Mouse (Mus musculus) heart, embryonic 10.5 days (tissue): Measurements from ENCODE around the gene Tsc22d1. TPM values are rescaled to one million over a fixed set of nuclear protein-coding genes. Genes with fewer than 3 reads are reported as not detected.
A peak's percentile ranks its signal among the peaks of the same experiment; 100 is the strongest.

Experiments
- DNase-seq: peaks from one replicate; pipeline ENCODE4 v3.0.0-alpha.2; 2017; ENCODE audit warnings: low spot score
- H3K27ac ChIP-seq: fragments of 300-500 bp; sonication (generic); 2 replicates; pipeline ENCODE4 v1.5.1; 2016; ENCODE audit warnings: mild to moderate bottlenecking
- H3K27me3 ChIP-seq: fragments of 300-500 bp; sonication (generic); 2 replicates; pipeline ENCODE4 v1.6.1; 2016; ENCODE audit warnings: mild to moderate bottlenecking; ENCODE audit not compliant: poor library complexity, insufficient read depth, severe bottlenecking
- H3K36me3 ChIP-seq: fragments of 300-500 bp; sonication (generic); 2 replicates; pipeline ENCODE4 v1.6.1; 2016; ENCODE audit warnings: mild to moderate bottlenecking, moderate library complexity
- H3K4me1 ChIP-seq: fragments of 300-500 bp; sonication (generic); 2 replicates; pipeline ENCODE4 v1.6.1; 2016; ENCODE audit warnings: mild to moderate bottlenecking
- H3K4me3 ChIP-seq: fragments of 300-500 bp; sonication (generic); 2 replicates; pipeline ENCODE4 v1.5.1; 2016; ENCODE audit warnings: mild to moderate bottlenecking, moderate library complexity
- H3K9me3 ChIP-seq: fragments of 300-500 bp; sonication (generic); 2 replicates; pipeline ENCODE4 v1.6.1; 2016; ENCODE audit warnings: mild to moderate bottlenecking, moderate library complexity
- whole genome bisulfite sequencing: fragments of 180-500 bp; shearing (Covaris S2); methylation state at CpG from one replicate; pipeline ENCODE4 v1.1.7; 2016; 5-methylcytosine and 5-hydroxymethylcytosine counted together
- polyA plus RNA-seq: library from polyadenylated mRNA; unstranded; fragments of >200 nt; fragmentation: Nextera tagmentation; extraction: Ambion mirVana; gene quantifications from 2 replicates; pipeline ENCODE4 v1.2.1, GENCODE M21; 2016

The Tsc22d1 gene
- polyA plus RNA-seq, 1 experiment from 2014 or later, result 371 TPM

- Histone ChIP-seq H3K36me3 (peaks cover 22% of the 10 kb centered on the region), H3K27me3 (no peaks in the 10 kb centered on the region), H3K27ac (peak overlapping the region; percentile 99), H3K9me3 (no peaks in the 10 kb centered on the region), H3K4me1 (peaks cover 54% of the 10 kb centered on the region), H3K4me3 (peak overlapping the region; percentile 95)
- peak; percentile 73 for DNase-seq
- WGBS, result 58% methylated on average over 27 of the region's 27 CpGs
These were observed 1.7 kb downstream of the Tsc22d1 start for GRCm38 (mm10) chr14:76416366-76417040.

- H3K9me3 ChIP-seq, result no peaks in the 10 kb centered on the region
- DNase-seq, result peak; percentile 61
- H3K4me1 ChIP-seq, result peaks cover 54% of the 10 kb centered on the region
- peaks cover 26% of the 10 kb centered on the region for H3K36me3 ChIP-seq
- 95% methylated on average over 17 of the region's 17 CpGs for WGBS
- H3K27ac ChIP-seq, result no peak overlapping the region
- peak overlapping the region; percentile 2 for H3K4me3 ChIP-seq
- H3K27me3 ChIP-seq, result no peaks in the 10 kb centered on the region
These were observed 2.6 kb downstream of the Tsc22d1 start for GRCm38 (mm10) chr14:76417346-76417745.

- Histone ChIP-seq H3K27ac (no peak overlapping the region), H3K4me1 (peaks cover 44% of the 10 kb centered on the region), H3K36me3 (peaks cover 58% of the 10 kb centered on the region), H3K9me3 (no peaks in the 10 kb centered on the region), H3K4me3 (no peak overlapping the region), H3K27me3 (no peaks in the 10 kb centered on the region)
- DNase-seq, result peak; percentile 47
- WGBS, result 55% methylated on average over 7 of the region's 7 CpGs
These were observed 6.0 kb downstream of the Tsc22d1 start for GRCm38 (mm10) chr14:76420726-76421125.

GRCm38 (mm10) chr14:76421162-76421561 is 6.4 kb downstream of the Tsc22d1 start:
- DNase-seq, result no peak
- Histone ChIP-seq H3K27ac (no peak overlapping the region), H3K9me3 (no peaks in the 10 kb centered on the region), H3K27me3 (no peaks in the 10 kb centered on the region), H3K4me1 (peaks cover 43% of the 10 kb centered on the region), H3K36me3 (peaks cover 62% of the 10 kb centered on the region), H3K4me3 (no peak overlapping the region)
- WGBS, result 90% methylated on average over 4 of the region's 4 CpGs

- DNase-seq, result peak; percentile 4
- Histone ChIP-seq H3K9me3 (no peaks in the 10 kb centered on the region), H3K27me3 (no peaks in the 10 kb centered on the region), H3K4me1 (peaks cover 8% of the 10 kb centered on the region), H3K36me3 (peaks cover 67% of the 10 kb centered on the region), H3K27ac (no peak overlapping the region), H3K4me3 (no peak overlapping the region)
- 91% methylated on average over 7 of the region's 7 CpGs for WGBS
These were observed 10.7 kb downstream of the Tsc22d1 start for GRCm38 (mm10) chr14:76425422-76425821.

GRCm38 (mm10) chr14:76425986-76426530 is 11.3 kb downstream of the Tsc22d1 start:
- 90% methylated on average over 21 of the region's 21 CpGs for WGBS
- DNase-seq, result no peak
- no peak overlapping the region for H3K4me3 ChIP-seq
- H3K4me1 ChIP-seq, result peaks cover 2% of the 10 kb centered on the region; the same call in 1 of the 2 replicates
- H3K36me3 ChIP-seq, result peaks cover 72% of the 10 kb centered on the region
- no peaks in the 10 kb centered on the region for H3K9me3 ChIP-seq
- H3K27ac ChIP-seq, result no peak overlapping the region
- H3K27me3 ChIP-seq, result no peaks in the 10 kb centered on the region

- Histone ChIP-seq H3K4me3 (no peak overlapping the region), H3K4me1 (no peaks in the 10 kb centered on the region), H3K36me3 (peaks cover 71% of the 10 kb centered on the region), H3K27ac (no peak overlapping the region), H3K27me3 (no peaks in the 10 kb centered on the region), H3K9me3 (no peaks in the 10 kb centered on the region)
- no peak for DNase-seq
- WGBS, result 83% methylated on average over 2 of the region's 2 CpGs
These were observed 14.1 kb downstream of the Tsc22d1 start for GRCm38 (mm10) chr14:76428855-76429254.

- no peaks in the 10 kb centered on the region for H3K27me3 ChIP-seq
- no peaks in the 10 kb centered on the region for H3K4me1 ChIP-seq
- H3K4me3 ChIP-seq, result no peak overlapping the region
- H3K9me3 ChIP-seq, result no peaks in the 10 kb centered on the region
- peaks cover 51% of the 10 kb centered on the region for H3K36me3 ChIP-seq
- WGBS, result 91% methylated on average over 4 of the region's 4 CpGs
- no peak for DNase-seq
- no peak overlapping the region for H3K27ac ChIP-seq
These were observed 17.2 kb downstream of the Tsc22d1 start for GRCm38 (mm10) chr14:76431918-76432317.

- no peak overlapping the region for H3K27ac ChIP-seq
- H3K36me3 ChIP-seq, result peaks cover 51% of the 10 kb centered on the region
- 91% methylated on average over 7 of the region's 7 CpGs for WGBS
These were observed 17.6 kb downstream of the Tsc22d1 start for GRCm38 (mm10) chr14:76432369-76432768.

GRCm38 (mm10) chr14:76432816-76433215 is 18.1 kb downstream of the Tsc22d1 start:
- Histone ChIP-seq H3K36me3 (peaks cover 52% of the 10 kb centered on the region), H3K9me3 (no peaks in the 10 kb centered on the region), H3K4me1 (no peaks in the 10 kb centered on the region), H3K4me3 (no peak overlapping the region), H3K27ac (no peak overlapping the region), H3K27me3 (no peaks in the 10 kb centered on the region)
- WGBS, result 92% methylated on average over 8 of the region's 8 CpGs
- no peak for DNase-seq

More at GRCm38 (mm10) chr14:76432369-76432768, 17.6 kb downstream of the Tsc22d1 start:
- Histone ChIP-seq H3K9me3 (no peaks in the 10 kb centered on the region), H3K4me3 (no peak overlapping the region), H3K27me3 (no peaks in the 10 kb centered on the region), H3K4me1 (no peaks in the 10 kb centered on the region)
- no peak for DNase-seq

GRCm38 (mm10) chr14:76442160-76442559 is 27.4 kb downstream of the Tsc22d1 start:
- Histone ChIP-seq H3K27ac (no peak overlapping the region), H3K4me3 (no peak overlapping the region), H3K4me1 (no peaks in the 10 kb centered on the region), H3K9me3 (no peaks in the 10 kb centered on the region), H3K36me3 (peaks cover 35% of the 10 kb centered on the region), H3K27me3 (no peaks in the 10 kb centered on the region)
- no peak for DNase-seq
- 87% methylated on average over 10 of the region's 10 CpGs for WGBS

GRCm38 (mm10) chr14:76448987-76449386 is 34.2 kb downstream of the Tsc22d1 start:
- H3K27ac ChIP-seq, result no peak overlapping the region
- no peaks in the 10 kb centered on the region for H3K9me3 ChIP-seq
- peaks cover 7% of the 10 kb centered on the region; the same call in 1 of the 2 replicates for H3K36me3 ChIP-seq
- DNase-seq, result no peak
- no peak overlapping the region for H3K4me3 ChIP-seq
- 82% methylated on average over 4 of the region's 4 CpGs for WGBS
- H3K27me3 ChIP-seq, result no peaks in the 10 kb centered on the region
- peaks cover 15% of the 10 kb centered on the region for H3K4me1 ChIP-seq

- WGBS, result 68% methylated on average over 6 of the region's 6 CpGs
- Histone ChIP-seq H3K4me1 (peaks cover 21% of the 10 kb centered on the region), H3K27ac (no peak overlapping the region), H3K4me3 (no peak overlapping the region), H3K9me3 (no peaks in the 10 kb centered on the region), H3K27me3 (no peaks in the 10 kb centered on the region), H3K36me3 (peaks cover 7% of the 10 kb centered on the region; the same call in 1 of the 2 replicates)
- no peak for DNase-seq
These were observed 36.2 kb downstream of the Tsc22d1 start for GRCm38 (mm10) chr14:76451011-76451410.
